Mouse (Mus musculus) bone marrow, adult 2 months (tissue): ENCODE results near the gene Nek7.

Source experiments
- CTCF ChIP-seq: fragments of 200-500 bp; IDR thresholded peaks from 2 replicates; pipeline ENCODE4 v1.5.1; 2011; ENCODE audit warnings: low read length, control low read depth; ENCODE audit not compliant: control insufficient read depth, insufficient read depth
- POLR2A ChIP-seq: fragments of 200-500 bp; IDR thresholded peaks from 2 replicates; pipeline ENCODE4 v1.6.1; 2011; ENCODE audit warnings: low read depth, mild to moderate bottlenecking, control low read depth, low read length, borderline replicate concordance; ENCODE audit not compliant: control insufficient read depth

DNA sequence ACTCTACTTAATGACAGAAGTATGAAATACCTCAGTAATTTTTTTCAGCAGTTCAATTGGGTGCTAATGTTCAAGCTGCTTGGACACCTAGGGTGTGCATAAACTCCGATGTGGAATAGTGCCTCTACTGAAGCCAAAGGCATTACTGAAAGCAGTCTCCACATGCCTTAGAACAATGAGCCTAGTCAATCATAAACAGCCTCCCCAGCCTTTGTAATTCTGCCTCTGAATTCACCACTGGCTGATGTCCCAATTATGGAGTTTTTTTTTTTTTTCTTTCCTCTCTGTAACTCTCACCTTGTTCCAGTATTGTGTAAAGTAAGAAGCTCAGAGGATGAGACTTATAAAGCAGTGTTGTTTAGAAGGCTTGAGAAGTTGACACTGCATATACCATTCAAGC, 3.9 kb upstream of the Nek7 start:
- TF ChIP-seq POLR2A (no peak), CTCF (no peak)
